Mouse (Mus musculus) C2C12 (cell line): ENCODE measurements around the gene Ypel3.

Source experiments
- CTCF ChIP-seq: IDR thresholded peaks from one replicate; pipeline ENCODE4 v1.5.1; 2011; ENCODE audit not compliant: control insufficient read depth, insufficient read depth, insufficient read length
- MYOG ChIP-seq: IDR thresholded peaks from one replicate; pipeline ENCODE4 v1.6.1; 2011; ENCODE audit not compliant: control insufficient read depth, insufficient read length; ENCODE audit errors: extremely low read depth

DNA sequence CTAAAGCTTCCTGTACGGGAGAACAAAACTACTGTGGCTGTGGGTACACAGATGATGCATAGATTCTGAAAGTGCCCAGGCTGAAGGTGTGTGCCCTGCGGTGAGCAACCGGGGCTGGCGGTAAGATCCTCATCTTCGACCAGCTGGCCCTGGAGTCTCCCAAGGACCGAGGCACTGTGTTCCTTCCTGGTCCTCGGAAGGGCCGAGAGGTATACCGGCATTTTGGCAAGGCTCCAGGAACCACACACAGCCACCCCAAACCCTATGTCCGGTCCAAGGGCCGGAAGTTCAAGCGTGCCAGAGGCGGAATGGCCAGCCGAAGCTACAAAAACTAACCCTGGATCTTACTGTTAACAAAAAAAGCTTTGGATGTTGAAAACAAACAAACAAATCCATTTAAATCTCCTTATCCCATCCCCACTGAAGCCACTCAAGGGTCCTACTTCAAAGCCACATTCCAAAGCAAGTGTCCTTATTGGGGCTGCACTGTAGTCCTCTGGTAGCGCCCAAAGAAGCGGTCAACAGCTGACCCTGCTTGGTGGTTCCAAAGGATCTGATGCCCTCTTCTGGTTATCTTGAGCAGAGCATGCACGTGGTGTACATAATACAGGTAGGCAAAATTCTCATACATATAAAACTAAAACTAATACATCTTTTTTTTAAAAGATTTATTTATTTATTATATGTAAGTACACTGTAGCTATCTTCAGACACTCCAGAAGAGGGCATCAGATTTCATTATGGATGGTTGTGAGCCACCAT, 27.0 kb upstream of the Ypel3 start:
- TF ChIP-seq CTCF: no peak
- TF ChIP-seq MYOG: no peak
